Mouse (Mus musculus): ENCODE measurements around the gene Atp10b. TPM values are rescaled to one million over a fixed set of nuclear protein-coding genes. Genes with fewer than 3 reads are reported as not detected.

Atp10b gene
- 5.1 and 7.1 TPM in 2 replicates for polyA plus RNA-seq (2012; rRNA removed; ENCODE audit: low replicate concordance)

DNA sequence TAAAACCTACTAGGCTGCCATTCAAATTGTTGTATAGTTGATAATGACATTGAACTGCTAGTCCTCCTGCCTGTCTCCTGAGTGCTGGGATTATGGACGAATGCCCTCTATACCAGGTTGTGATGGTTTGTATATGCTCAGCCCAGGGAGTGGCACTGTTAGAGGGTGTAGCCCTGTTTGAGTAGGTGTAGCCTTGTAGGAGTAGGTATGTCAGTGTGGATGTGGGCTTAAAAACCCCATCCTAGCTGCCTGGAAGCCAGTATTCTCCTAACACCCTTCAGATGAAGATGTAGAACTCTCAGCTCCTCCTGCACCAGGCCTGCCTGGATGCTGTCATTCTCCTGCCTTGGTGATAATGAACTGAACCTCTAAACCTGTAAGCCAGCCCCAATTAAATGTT lies at the start of gene Atp10b:
Gene Atp10b (plus strand): TSS at position 301 of the 400 bp plus-strand sequence.

Other genes starting within 250 kb of the Atp10b start
- not detected in 2 replicates for gene Gm9972, start 114.1 kb upstream of the Atp10b start, polyA plus RNA-seq (2012; rRNA removed; ENCODE audit: low replicate concordance)